Mouse (Mus musculus) kidney, adult 9 months (tissue): ENCODE results near the gene Usp26.

Experiments
- DNase-seq: peaks from one replicate; pipeline ENCODE4 v3.0.0; 2022

Usp26 gene

GRCm38 (mm10) chrX:51801133-51801532, at the start of gene Usp26:
TSS of gene Usp26 (minus strand) at chrX:51801233.
- no peak for DNase-seq

GRCm38 (mm10) chrX:51814466-51815247, 13.6 kb upstream of the Usp26 start:
- peak; percentile 0 for DNase-seq

- DNase-seq, result peak; percentile 20
Measured at GRCm38 (mm10) chrX:51767457-51767856, 33.6 kb downstream of the Usp26 start.

DNA sequence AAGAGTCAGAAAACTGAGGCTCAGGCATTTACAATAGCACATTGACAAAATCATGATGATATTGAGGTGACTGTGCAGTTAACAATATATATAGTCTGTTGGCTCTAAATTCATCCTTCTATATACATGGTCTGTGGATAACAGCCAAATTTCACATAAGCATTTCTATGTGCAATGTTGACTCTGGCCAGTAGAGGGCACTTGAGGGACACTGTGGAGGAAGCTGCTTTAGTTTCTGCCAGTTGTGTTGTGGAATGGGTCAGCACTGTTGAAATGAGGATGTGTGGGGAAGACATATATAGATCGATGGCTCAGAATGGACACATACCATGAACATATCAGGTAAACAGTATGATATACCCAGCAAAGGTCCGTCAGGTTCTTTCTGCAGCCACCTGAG, 64.6 kb downstream of the Usp26 start:
- DNase-seq, result peak; percentile 35

- no peak for DNase-seq
Measured at GRCm38 (mm10) chrX:51714086-51714745, 86.8 kb downstream of the Usp26 start.

DNA sequence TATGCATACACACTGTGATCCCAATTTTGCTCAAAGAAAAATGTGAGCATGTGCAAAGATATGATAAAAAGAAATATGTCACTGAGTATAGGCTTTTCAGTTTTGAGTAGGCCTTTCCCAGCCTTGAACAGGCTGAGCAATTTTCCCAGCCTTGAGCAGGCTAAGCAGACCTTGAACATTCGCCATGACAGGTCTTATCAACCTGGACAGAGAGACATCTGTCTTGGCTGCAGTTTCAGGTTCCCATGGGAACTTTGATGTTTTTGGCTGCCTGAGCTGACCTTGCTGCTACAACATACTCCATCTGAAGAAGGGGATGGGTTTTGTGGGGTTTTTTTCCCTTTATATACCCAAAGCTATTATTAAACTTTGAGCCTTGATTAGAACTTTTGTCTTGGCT, 88.0 kb downstream of the Usp26 start:
- no peak for DNase-seq
